Mouse (Mus musculus) c-Kit-positive CD71-negative TER-119-negative erythroid progenitor cells, embryonic 14.5 days (primary cell): Measurements from ENCODE around the gene Zbed6.
"Not testable (repeated sequence)": the region's sequence is repeated elsewhere in the genome, so short reads cannot be mapped to it uniquely, and the experiment has no call there.

Experiments used
- DNase-seq: peaks from one replicate; pipeline ENCODE4 v3.0.0-alpha.2; 2013; ENCODE audit warnings: low read depth

Gene Zbed6

DNA sequence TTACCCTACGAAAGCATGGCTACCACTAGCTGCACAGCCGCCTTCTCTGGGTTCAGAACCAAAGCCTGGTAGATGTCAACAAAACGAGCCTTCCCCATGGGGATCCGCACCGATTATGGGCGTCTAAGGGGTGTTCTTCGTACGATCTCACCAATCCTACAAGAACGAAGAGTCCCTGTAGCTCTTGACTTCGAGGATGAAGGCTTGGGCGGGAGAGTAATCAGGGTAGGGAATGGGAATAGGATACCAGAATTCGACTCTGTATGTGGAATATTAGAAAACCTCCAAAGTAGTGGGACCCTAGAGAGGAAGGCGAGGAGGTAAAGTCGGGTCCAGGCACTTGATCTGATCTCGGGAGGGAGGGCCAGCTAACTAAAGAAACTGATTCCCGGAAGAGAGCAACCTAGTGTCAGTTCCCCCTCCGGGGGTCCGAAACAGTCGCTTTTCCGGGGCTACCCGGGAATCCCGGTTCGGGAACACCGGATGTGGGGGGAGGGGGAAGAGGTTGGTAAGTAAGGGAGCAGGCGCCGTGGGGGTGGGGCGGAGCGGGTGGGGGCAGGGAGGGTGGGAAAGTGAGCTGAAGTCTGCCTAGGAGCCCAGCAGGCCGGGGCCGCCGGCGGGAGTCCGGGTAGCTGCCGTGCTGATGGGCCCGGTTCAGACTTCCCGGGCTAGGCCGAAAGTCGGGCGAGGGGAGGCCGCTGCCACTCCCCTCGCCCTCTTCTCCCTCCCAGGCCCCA is at the start of gene Zbed6:
TSS of gene Zbed6 (minus strand) at position 420 of the 737 bp plus-strand sequence.
- DNase-seq, result peak; percentile 20

- DNase-seq, result no peak
These were observed 48.6 kb upstream of the Zbed6 start for GRCm38 (mm10) chr1:133709292-133709691.

DNA sequence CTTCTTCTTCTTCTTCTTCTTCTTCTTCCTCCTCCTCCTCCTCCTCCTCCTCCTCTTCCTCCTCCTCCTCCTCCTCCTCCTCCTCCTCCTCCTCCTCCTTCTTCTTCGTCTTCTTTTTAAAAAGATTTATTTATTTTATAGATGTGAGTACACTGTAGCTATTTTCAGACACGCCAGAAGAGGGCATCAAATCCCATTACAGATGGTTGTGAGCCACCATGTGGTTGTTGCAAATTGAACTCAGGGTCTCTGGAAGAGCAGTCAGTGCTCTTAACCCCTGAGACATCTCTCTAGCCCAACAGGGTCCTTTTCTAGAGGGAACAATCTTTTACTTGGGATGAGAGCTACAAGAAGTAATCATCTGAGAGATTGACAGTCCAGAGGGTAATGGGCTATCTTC is 41.1 kb upstream of the Zbed6 start:
- not testable (repeated sequence) for DNase-seq

- no peak for DNase-seq
These were observed 37.4 kb upstream of the Zbed6 start for GRCm38 (mm10) chr1:133697935-133698620.

DNA sequence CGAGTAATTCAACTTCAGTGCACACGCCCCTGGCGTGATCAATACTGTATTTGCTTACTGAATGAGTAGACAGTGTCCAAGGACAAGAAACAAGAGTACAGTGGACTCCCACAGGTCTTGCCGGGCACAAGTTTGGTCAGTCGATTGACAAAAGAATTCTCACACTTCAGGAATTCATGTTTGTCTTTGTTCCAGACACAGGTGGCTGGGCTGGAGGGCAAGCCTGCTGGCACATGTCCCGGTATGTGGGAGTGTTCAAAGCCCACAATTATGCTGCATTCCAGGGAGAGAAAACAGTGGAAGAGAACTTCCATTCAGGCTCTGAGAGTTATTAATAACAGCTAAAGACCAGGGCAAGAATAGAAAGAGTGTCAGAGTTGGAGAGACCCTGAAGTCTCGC is 35.2 kb upstream of the Zbed6 start:
- DNase-seq, result no peak

DNA sequence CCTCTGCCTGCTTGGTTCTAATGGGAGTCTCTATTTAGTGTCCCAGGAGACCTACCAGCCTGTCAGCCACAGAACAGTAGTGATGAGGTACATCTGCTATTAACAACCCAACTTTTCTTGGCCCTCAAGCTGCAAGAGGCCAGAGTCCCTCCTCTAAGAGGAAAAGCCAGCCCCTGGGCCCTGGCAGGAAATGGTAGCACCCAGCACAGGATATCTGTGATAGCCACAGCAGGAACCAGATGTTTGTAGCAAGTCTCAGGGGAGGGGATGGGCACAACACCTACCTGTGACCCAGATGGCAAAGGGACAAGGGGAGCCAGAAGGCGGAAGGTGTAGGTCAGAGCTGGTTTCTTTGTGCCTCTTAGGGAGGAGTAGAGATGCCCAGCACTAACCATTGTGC is 34.2 kb upstream of the Zbed6 start:
- DNase-seq, result peak; percentile 30

GRCm38 (mm10) chr1:133694301-133694700 is 33.6 kb upstream of the Zbed6 start:
- DNase-seq, result no peak

DNA sequence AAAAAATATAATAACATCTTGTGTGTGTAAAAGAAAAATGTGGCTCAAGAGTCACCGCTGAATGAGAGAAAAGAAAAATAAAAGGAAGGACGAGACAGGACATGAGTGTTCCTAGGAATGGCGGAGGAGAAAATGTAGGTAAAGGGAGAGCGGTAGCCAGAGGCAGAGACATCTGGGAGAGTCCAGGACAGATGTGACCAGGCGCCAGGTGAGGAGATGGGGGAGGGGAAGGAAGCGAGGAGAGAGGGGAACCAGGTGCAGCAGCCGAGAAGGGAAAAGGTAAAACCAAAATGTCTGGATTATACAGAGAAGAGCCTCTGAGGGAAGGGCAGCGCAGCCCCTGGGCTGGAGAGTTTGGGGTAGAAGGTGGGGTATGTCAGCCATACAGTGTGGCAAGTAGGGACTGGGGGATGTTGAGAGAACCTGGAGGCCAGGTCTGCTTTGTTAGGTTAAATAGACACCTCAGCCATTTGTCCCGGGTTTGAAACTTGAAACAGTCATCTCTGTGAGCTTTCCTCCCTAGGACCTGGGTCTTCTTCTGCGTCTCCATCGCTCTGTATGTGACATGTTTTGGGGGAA is 32.9 kb upstream of the Zbed6 start:
- DNase-seq, result no peak

- DNase-seq, result no peak
These were observed 31.5 kb upstream of the Zbed6 start for GRCm38 (mm10) chr1:133692195-133692594.

GRCm38 (mm10) chr1:133691046-133691445 is 30.4 kb upstream of the Zbed6 start:
- no peak for DNase-seq

- DNase-seq, result peak; percentile 28
These were observed 29.2 kb upstream of the Zbed6 start, which contains the start of gene Lax1 for GRCm38 (mm10) chr1:133689897-133690296. Lax1 (minus strand) TSS chr1:133690108.

DNA sequence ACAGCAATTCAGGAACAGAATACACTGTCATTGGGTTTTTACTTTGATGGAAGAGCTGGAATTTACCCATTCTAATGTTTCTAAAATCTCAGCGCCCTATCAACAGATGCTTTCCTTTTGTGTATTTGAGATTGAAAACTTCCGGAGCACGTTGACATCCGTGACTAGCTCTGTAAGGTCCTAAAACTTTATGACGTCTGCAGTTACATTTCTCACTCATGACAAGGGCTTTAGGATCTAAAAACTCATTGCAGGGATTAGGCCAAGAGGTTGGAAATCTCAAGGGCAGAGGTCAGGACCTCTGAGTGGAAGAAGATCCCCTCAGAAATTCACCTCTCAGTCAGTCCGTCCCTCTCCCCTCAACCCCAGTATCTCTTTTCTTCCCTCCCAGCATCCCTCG is 27.6 kb upstream of the Zbed6 start:
- no peak for DNase-seq

- DNase-seq, result no peak
These were observed 25.2 kb upstream of the Zbed6 start for GRCm38 (mm10) chr1:133685749-133686519.

DNA sequence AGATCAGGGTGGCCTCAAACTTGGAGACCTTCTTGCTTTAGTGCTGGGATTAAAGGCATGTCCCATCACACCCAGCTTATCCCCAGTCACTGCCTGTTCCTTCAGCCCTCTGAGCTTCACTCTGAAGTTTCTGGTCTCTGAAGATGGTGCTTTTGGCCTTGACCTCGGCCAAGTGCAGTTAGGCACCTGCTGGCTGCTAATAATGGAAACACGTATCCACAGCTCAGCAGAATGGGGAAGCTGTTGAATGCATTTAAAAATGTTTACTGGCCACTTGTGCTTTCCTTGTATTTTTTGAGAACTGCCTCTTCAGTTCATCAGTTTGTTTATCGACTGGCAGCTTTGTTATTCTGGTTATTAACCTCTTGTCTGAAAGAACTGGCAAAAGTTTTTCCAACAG is 11.1 kb upstream of the Zbed6 start:
- DNase-seq, result no peak

DNA sequence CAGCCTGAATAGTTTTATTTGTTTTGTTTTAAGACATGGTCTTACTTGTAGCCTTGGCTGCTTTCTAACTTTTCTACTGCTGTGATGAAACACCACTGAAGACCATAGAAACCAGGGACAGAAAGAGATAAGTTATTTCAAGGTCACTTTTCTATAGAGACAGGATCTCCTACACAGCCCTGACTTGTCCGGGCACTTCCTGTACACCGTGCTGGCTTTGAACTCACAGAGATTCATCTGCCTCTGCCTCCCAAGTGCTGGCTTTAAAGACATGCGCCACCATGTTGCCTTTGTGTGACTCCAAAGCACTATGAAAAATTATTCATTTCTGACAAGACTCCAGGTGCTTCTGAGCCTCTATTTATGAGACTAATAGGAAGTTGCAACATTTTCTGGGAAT is 10.6 kb upstream of the Zbed6 start:
- no peak for DNase-seq

DNA sequence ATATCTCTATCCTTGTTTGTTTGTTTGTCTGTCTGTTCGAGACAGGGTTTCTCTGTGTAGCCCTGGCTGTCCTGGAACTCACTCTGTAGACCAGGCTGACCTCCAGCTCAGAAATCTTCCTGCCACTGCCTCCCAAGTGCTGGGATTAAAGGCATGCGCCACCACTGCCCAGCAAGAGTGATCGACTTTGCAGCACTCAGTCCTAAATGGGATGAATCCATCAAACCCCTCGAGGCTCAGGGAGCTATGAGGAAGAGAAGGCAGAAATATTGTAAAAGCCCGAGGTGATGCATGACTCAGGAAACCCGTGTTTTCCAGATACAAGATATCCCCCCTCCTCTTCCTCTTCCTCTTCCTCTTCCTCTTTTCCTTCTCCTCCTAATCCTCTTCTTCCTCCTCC is 10.1 kb upstream of the Zbed6 start:
- no peak for DNase-seq

DNA sequence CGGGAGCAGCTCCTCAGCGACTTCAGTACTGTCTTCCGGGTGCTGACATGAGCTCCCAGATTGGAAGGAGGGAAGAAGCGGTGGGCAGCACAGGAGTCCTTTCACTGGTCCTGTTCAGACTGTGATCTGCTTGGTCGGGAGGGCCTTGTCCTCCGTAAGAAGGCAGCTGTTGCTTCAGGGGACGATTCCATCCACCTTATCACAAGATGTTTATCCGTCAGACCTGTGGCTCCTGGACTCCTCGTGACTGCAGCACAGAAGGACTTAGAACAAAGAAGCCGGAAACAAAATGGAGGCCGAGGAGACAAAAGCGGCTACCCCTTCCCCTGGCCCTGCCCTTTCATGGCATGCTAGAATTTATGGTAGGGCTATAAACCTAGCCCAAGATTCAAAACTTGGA is 9.5 kb upstream of the Zbed6 start:
- DNase-seq, result no peak

DNA sequence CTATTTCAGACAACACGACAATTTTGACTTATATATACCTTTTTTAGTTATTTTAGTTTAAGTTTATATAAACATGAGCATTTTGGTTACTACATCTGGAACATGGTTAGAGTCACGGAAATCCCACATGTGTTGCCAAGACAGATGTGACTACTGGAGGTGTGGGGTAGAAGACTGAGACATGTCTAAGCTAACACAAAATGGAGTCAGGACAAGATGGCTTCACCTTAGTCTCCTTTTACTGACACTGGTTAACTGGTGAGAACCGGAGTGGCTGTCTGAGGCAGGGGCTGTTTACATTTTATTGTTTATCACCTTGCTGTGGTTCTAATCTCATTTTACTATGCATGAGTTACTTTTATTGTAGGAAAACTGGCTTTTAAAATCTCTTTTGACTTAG is 7.9 kb upstream of the Zbed6 start:
- DNase-seq, result no peak

DNA sequence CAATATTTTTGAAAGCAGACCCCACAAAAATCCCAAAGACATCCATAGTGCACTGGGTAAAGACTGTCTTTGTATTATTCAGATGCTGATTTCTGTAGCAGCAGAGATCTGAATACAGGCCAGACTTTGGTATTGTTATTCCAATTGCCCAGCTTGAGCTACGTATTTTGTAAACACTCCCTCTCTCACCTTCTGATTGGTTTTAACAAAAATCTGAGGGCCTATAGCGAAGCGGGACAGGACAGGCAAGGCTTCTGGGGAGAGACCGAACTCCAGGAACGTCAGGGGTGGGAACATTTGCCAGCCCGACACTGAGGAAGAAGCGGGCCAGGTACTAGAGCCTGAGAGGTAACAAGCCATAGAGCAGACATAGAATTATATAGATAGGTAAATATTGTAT is 7.0 kb upstream of the Zbed6 start:
- DNase-seq, result no peak

GRCm38 (mm10) chr1:133665713-133666112 is 5.0 kb upstream of the Zbed6 start:
- not testable (repeated sequence) for DNase-seq

DNA sequence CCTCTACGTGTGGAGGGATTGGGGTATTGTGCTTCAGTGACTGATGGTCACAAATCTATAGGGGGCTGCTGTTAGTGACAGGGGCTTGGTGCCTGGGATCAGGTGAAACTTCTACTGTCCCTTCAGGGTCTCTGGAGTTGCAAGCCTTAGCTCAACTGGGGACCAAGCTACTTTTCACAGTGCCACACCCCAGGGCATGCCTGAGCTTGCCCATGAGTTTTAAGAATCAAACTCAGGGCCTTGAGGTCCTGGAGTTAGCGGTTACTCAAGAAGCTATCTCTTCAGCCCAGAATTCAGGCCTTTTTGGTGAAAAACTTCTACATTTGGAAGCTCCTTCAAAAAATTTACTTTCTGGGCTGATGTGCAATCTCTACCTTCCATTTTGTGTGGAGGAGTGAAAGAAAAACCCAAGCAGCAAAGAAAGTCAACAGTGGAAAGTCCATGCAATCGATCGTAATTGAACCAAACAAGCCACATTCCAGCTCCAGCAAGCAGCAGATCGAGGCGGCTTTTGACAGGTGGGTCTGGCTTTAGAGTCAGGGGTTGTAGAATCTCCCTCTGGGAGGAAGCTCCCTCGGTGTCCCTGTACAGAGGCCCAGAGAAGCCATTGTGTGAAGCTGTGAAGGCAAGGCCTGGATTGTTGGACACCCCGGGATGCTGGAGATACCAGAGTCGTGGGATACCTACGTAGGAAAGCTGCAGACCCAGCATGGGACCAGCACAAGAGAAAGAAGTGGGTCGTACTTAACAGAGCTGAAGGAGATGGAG is 3.7 kb upstream of the Zbed6 start:
- DNase-seq, result no peak

- DNase-seq, result no peak
These were observed 2.7 kb upstream of the Zbed6 start for GRCm38 (mm10) chr1:133663427-133663826.
